In genomic region chr10:15174421-15174820, GRCm38 (mm10) we compare ENCODE assay signal across 22 mouse cellular contexts.
A peak's percentile ranks its signal among the peaks of the same experiment; 100 is the strongest.
DNase-seq lines count a peak whose midpoint lies in the region; ATAC-seq and TF ChIP-seq lines count a peak whose summit lies in the region.
"Had no signal": no experiment of that assay in that cellular context is flagged by ENCODE, and none has a peak within 500 bp of the region (broad histone marks: within the 10 kb centered on the region; RNA-seq: fewer than 3 reads in every experiment).

No protein-coding gene starts in this region.

- TF ChIP-seq CTCF in layer of hippocampus, adult 2 months (conservative IDR thresholded peaks at IDR 0.05), result peak; percentile 46

- no peak for ATAC-seq in forebrain, embryonic 14.5 days
- no peak for ATAC-seq in forebrain, embryonic 11.5 days (replicated peaks; ENCODE audit: low FRiP score)
- ATAC-seq: intestine, embryonic 16.5 days had no signal

- H3K4me3 ChIP-seq in forebrain, embryonic 14.5 days (ENCODE audit: low read depth, low read length), result no peak overlapping the region
- H3K4me3 ChIP-seq in forebrain, embryonic 11.5 days (ENCODE audit: low read depth, low read length), result no peak overlapping the region
- no peak overlapping the region for H3K4me3 ChIP-seq in layer of hippocampus, adult 2 months
- H3K4me3 ChIP-seq: embryonic facial prominence, embryonic 15.5 days; forebrain, embryonic 10.5 days; gastrocnemius, adult 2 months; heart, embryonic 12.5 days; liver, embryonic 15.5 days; midbrain, embryonic 12.5 days had no signal

- no peaks in the 10 kb centered on the region for H3K36me3 ChIP-seq in forebrain, embryonic 14.5 days (ENCODE audit: control insufficient read depth, insufficient read depth, low read length)
- H3K36me3 ChIP-seq in forebrain, embryonic 11.5 days (ENCODE audit: control insufficient read depth, insufficient read depth, low read length), result no peaks in the 10 kb centered on the region
- H3K36me3 ChIP-seq: embryonic facial prominence, embryonic 15.5 days; forebrain, embryonic 10.5 days; heart, embryonic 12.5 days; liver, embryonic 15.5 days; midbrain, embryonic 12.5 days had no signal

- no peak overlapping the region for H3K27ac ChIP-seq in forebrain, embryonic 14.5 days (ENCODE audit: low read depth, low read length)
- H3K27ac ChIP-seq in forebrain, embryonic 11.5 days (ENCODE audit: low read depth, low read length), result no peak overlapping the region
- no peak overlapping the region for H3K27ac ChIP-seq in layer of hippocampus, adult 2 months
- H3K27ac ChIP-seq: embryonic facial prominence, embryonic 15.5 days; forebrain, embryonic 10.5 days; gastrocnemius, adult 2 months; liver, embryonic 15.5 days; midbrain, embryonic 12.5 days had no signal

- H3K9me3 ChIP-seq in forebrain, embryonic 14.5 days (replicated peaks; ENCODE audit: control insufficient read depth, low read length), result no peaks in the 10 kb centered on the region
- no peaks in the 10 kb centered on the region for H3K9me3 ChIP-seq in forebrain, embryonic 11.5 days (ENCODE audit: control insufficient read depth, low read length)
- H3K9me3 ChIP-seq: embryonic facial prominence, embryonic 15.5 days; forebrain, embryonic 10.5 days; heart, embryonic 12.5 days; liver, embryonic 15.5 days; midbrain, embryonic 12.5 days had no signal

- WGBS in forebrain, embryonic 14.5 days, result 65% methylated on average over 1 of the region's 1 CpGs
- WGBS in forebrain, embryonic 11.5 days, result 78% methylated on average over 1 of the region's 1 CpGs

- peak; percentile 33 for DNase-seq in forebrain, embryonic 14.5 days (ENCODE audit: low spot score)
- no peak for DNase-seq in forebrain, embryonic 11.5 days (ENCODE audit: low spot score)
- no peak for DNase-seq in layer of hippocampus, adult 2 months (ENCODE audit: low spot score in 2 of 2)
- DNase-seq in layer of hippocampus, postnatal 36 days, result no peak
- DNase-seq in 416B (ENCODE audit: low read depth), result peak; percentile 61
- DNase-seq in brain, embryonic 18.5 days (ENCODE audit: low read depth, low spot score), result peak; percentile 4
- DNase-seq in kidney, postnatal 10 days, result no peak
- DNase-seq: adrenal gland, adult 2 months; cerebellum, adult 11-12 months; cerebellum, postnatal 25 days; gastrocnemius, adult 2 months; heart, postnatal 36 days; kidney, postnatal 25 days; layer of hippocampus, adult 9-11 months; lung, postnatal 36 days; thymus, adult 18-20 months had no signal

- H3K27me3 ChIP-seq in forebrain, embryonic 14.5 days (replicated peaks; ENCODE audit: control insufficient read depth, insufficient read depth, low read length), result no peaks in the 10 kb centered on the region
- no peaks in the 10 kb centered on the region for H3K27me3 ChIP-seq in forebrain, embryonic 11.5 days (ENCODE audit: control insufficient read depth, insufficient read depth, low read length)
- H3K27me3 ChIP-seq: embryonic facial prominence, embryonic 15.5 days; heart, embryonic 12.5 days; liver, embryonic 15.5 days; midbrain, embryonic 12.5 days had no signal

- H3K4me2 ChIP-seq in forebrain, embryonic 14.5 days (ENCODE audit: low read length), result no peak overlapping the region
- H3K4me2 ChIP-seq in forebrain, embryonic 11.5 days (ENCODE audit: low read depth, low read length, severe bottlenecking), result no peak overlapping the region
- H3K4me2 ChIP-seq: embryonic facial prominence, embryonic 15.5 days; heart, embryonic 12.5 days; liver, embryonic 15.5 days; midbrain, embryonic 12.5 days had no signal

- H3K9ac ChIP-seq in forebrain, embryonic 14.5 days (ENCODE audit: low read length), result no peak overlapping the region
- no peak overlapping the region for H3K9ac ChIP-seq in forebrain, embryonic 11.5 days (ENCODE audit: low read length)
- H3K9ac ChIP-seq: embryonic facial prominence, embryonic 15.5 days; heart, embryonic 12.5 days; liver, embryonic 15.5 days; midbrain, embryonic 12.5 days had no signal

- no peaks in the 10 kb centered on the region for H3K4me1 ChIP-seq in forebrain, embryonic 14.5 days (ENCODE audit: control insufficient read depth, insufficient read depth, low read length)
- no peaks in the 10 kb centered on the region for H3K4me1 ChIP-seq in forebrain, embryonic 11.5 days (replicated peaks; ENCODE audit: control insufficient read depth, insufficient read depth, low read length)
- H3K4me1 ChIP-seq: embryonic facial prominence, embryonic 15.5 days; forebrain, embryonic 10.5 days; heart, embryonic 12.5 days; liver, embryonic 15.5 days; midbrain, embryonic 12.5 days had no signal

Comparison
In these comparisons a context has a peak if more than half of its experiments do, and no peak if none do; other contexts are left out.
1. DNase-seq: peak in forebrain, embryonic 14.5 days (single experiment), 416B (single experiment) and brain, embryonic 18.5 days (single experiment); none in forebrain, embryonic 11.5 days (single experiment), layer of hippocampus, adult 2 months (0 of 2), layer of hippocampus, postnatal 36 days (0 of 2) and kidney, postnatal 10 days (single experiment).